Mouse (Mus musculus) liver, embryonic 15.5 days (tissue): Measurements from ENCODE around the gene Slit3. TPM values are rescaled to one million over a fixed set of nuclear protein-coding genes. Genes with fewer than 3 reads are reported as not detected.

Experiments
- ATAC-seq: fragments of 200-750 bp; cut with Nextera tagmentation; 2 replicates; pipeline ENCODE4 v1.8.0; 2017; ENCODE audit warnings: moderate number of reproducible peaks, mild to moderate bottlenecking, moderate library complexity; ENCODE audit not compliant: insufficient read depth
- H3K27ac ChIP-seq: fragments of 300-500 bp; sonication (generic); replicated peaks from 2 replicates; pipeline ENCODE4 v1.5.1; 2015; ENCODE audit warnings: mild to moderate bottlenecking, inconsistent platforms
- H3K27me3 ChIP-seq: fragments of 300-500 bp; sonication (generic); 2 replicates; pipeline ENCODE4 v1.6.1; 2015; ENCODE audit warnings: mild to moderate bottlenecking, inconsistent platforms
- H3K36me3 ChIP-seq: fragments of 300-500 bp; sonication (generic); replicated peaks from 2 replicates; pipeline ENCODE4 v1.6.1; 2015; ENCODE audit warnings: moderate library complexity, mild to moderate bottlenecking, inconsistent platforms
- H3K4me1 ChIP-seq: fragments of 300-500 bp; sonication (generic); replicated peaks from 2 replicates; pipeline ENCODE4 v1.6.1; 2015; ENCODE audit warnings: inconsistent platforms
- H3K4me2 ChIP-seq: fragments of 300-500 bp; sonication (generic); 2 replicates; pipeline ENCODE4 v1.6.1; 2015; ENCODE audit warnings: moderate library complexity, mild to moderate bottlenecking, inconsistent platforms
- H3K4me3 ChIP-seq: fragments of 300-500 bp; sonication (generic); replicated peaks from 2 replicates; pipeline ENCODE4 v1.5.1; 2015; ENCODE audit warnings: mild to moderate bottlenecking, inconsistent platforms
- H3K9ac ChIP-seq: fragments of 300-500 bp; sonication (generic); 2 replicates; pipeline ENCODE4 v1.6.1; 2015; ENCODE audit warnings: moderate library complexity, mild to moderate bottlenecking, inconsistent platforms
- H3K9me3 ChIP-seq: fragments of 300-500 bp; sonication (generic); replicated peaks from 2 replicates; pipeline ENCODE4 v1.6.1; 2016; ENCODE audit warnings: inconsistent platforms
- WGBS: fragments of 180-500 bp; shearing (Covaris S2); methylation state at CpG from one replicate; pipeline ENCODE4 v1.1.7; 2015; ENCODE audit warnings: mixed read lengths; ENCODE audit not compliant: insufficient replicate concordance; 5-methylcytosine and 5-hydroxymethylcytosine counted together
- polyA plus RNA-seq: library from polyadenylated mRNA; unstranded; fragments of >200 nt; fragmentation: Nextera tagmentation; extraction: Ambion mirVana; gene quantifications from 2 replicates; pipeline ENCODE4 v1.2.1, GENCODE M21; 2015

The Slit3 gene
- polyA plus RNA-seq, 1 experiment from 2014 or later = 0.20 TPM

DNA sequence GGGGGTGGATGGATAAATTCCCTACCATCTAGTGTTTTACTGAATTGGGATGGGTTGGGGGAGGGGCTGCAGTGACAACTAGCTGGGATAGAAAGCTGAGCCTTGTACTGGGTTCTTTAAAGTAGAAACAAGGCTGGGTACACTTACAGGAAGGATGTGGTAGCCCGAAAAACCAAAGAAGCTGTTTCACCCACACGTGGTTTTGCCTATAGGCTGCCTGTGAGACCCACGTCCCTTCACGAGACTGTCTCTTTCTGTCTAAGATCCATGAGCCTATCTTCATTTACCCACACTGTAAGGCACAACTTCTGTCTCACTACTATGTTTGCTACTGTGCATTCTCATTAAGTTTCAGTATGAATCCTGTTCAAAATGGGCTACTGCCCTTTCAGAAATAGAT, 384.3 kb downstream of the Slit3 start:
- Histone ChIP-seq H3K36me3 (no peaks in the 10 kb centered on the region), H3K9me3 (no peaks in the 10 kb centered on the region), H3K27ac (no peak overlapping the region), H3K4me3 (no peak overlapping the region), H3K27me3 (peaks cover 7% of the 10 kb centered on the region; the same call in 1 of the 2 replicates), H3K4me1 (no peaks in the 10 kb centered on the region), H3K9ac (no peak overlapping the region), H3K4me2 (no peak overlapping the region)
- 22% methylated on average over 4 of the region's 4 CpGs for WGBS
- ATAC-seq = no peak

DNA sequence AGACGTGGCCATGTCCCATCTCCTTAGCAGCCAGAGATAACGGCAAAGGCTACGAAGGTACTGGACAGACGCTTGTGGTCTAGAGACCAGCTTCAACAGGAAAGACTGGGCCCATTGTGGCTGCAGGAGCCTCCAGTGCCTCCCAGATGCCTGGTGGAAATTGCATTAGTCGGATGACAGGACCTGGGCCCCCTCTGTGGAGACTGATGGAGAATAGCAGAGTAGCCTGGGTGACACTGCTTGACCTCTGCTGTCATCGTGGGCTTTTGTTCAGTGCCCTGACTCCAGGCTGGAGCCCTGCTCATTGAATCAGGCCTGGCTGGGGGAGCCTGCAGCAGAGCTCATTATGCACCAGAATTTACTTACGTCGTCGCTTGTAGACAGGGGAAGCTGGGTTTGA, 384.8 kb downstream of the Slit3 start:
- Histone ChIP-seq H3K9ac (no peak overlapping the region), H3K4me3 (no peak overlapping the region), H3K4me1 (no peaks in the 10 kb centered on the region), H3K9me3 (no peaks in the 10 kb centered on the region), H3K27me3 (peaks cover 7% of the 10 kb centered on the region; the same call in 1 of the 2 replicates), H3K27ac (no peak overlapping the region), H3K4me2 (no peak overlapping the region), H3K36me3 (no peaks in the 10 kb centered on the region)
- 15% methylated on average over 9 of the region's 9 CpGs for WGBS
- ATAC-seq = no peak

DNA sequence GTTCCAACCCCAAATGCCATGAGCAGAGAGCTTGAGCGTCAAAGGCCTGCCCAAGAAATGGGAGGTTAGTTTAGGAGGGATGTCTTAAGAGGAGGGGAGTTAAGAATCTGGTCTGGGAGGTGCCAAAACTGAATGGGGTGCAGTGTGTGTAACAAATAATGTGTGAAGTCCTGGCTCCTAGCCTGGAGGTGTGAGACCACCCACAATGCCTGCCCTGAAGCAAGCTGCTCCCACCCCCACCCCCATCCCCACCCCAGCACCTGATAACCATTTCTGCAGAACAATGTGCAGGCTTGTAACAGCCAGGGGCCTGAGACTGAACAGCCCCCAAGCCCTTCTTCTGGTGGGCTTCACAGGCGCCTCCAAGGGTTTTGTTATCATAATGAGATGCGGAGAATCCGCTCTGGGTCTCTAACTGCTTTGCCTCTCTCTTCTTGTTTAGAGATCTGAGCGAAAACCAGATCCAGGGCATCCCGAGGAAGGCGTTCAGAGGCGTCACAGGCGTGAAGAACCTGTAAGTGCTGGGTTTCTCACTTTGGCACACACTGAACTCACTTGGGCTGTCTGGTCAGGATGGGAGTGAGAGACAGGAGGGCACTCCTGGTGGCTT, 386.9 kb downstream of the Slit3 start:
- Histone ChIP-seq H3K4me3 (no peak overlapping the region), H3K4me2 (no peak overlapping the region), H3K9ac (no peak overlapping the region), H3K9me3 (no peaks in the 10 kb centered on the region), H3K27me3 (peaks cover 7% of the 10 kb centered on the region; the same call in 1 of the 2 replicates), H3K36me3 (no peaks in the 10 kb centered on the region), H3K27ac (no peak overlapping the region), H3K4me1 (no peaks in the 10 kb centered on the region)
- WGBS = 51% methylated on average over 9 of the region's 9 CpGs
- no peak for ATAC-seq

DNA sequence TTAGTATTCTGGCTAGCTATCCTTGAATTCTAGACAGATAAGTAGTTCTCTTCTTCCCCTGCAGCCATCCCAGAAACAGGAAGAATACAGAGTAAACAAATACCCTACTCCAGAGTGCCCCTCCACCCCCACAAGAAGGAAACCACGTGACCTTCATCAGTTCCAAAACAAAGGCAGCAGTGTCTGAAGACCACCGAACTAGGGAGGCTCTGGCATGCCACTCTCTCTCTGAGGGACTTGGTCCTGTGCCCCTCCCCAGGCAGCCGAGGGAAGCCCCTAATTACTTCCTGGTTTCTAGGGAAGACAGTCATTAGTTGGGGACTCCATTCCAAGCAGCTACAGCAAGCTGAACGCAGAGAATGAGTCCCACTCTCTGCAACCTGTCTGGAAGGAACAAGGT, 391.7 kb downstream of the Slit3 start:
- Histone ChIP-seq H3K27ac (no peak overlapping the region), H3K9ac (no peak overlapping the region), H3K4me2 (no peak overlapping the region), H3K4me3 (no peak overlapping the region), H3K4me1 (no peaks in the 10 kb centered on the region; the same call in 1 of the 2 replicates), H3K27me3 (no peaks in the 10 kb centered on the region), H3K36me3 (no peaks in the 10 kb centered on the region), H3K9me3 (no peaks in the 10 kb centered on the region)
- WGBS = 12% methylated on average over 4 of the region's 4 CpGs
- ATAC-seq = no peak

DNA sequence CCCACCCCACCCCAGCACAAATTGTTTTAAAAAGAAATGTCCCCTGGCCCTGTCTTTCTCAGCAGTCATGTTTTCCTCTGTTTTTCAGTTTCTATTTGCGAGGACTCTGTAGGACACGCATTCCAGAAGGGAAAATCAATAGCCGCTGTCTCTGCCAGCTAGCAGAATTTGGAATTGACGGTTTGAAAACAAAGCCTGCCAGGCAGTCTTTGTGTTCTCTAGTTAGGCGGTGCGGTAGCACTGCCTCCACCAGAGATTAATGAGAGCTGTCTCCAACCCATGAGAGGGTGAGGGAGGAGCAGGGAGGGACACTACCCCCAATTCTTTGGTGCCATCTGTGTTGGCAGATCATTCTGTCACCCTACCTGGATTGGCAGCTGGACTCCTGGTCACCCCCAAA, 392.3 kb downstream of the Slit3 start:
- Histone ChIP-seq H3K4me3 (no peak overlapping the region), H3K9ac (no peak overlapping the region), H3K9me3 (no peaks in the 10 kb centered on the region), H3K4me2 (no peak overlapping the region), H3K27me3 (no peaks in the 10 kb centered on the region), H3K36me3 (no peaks in the 10 kb centered on the region), H3K27ac (no peak overlapping the region), H3K4me1 (no peaks in the 10 kb centered on the region; the same call in 1 of the 2 replicates)
- ATAC-seq = no peak
- 54% methylated on average over 6 of the region's 6 CpGs for WGBS

- H3K27me3 ChIP-seq = no peaks in the 10 kb centered on the region
- no peak overlapping the region for H3K27ac ChIP-seq
- H3K36me3 ChIP-seq = no peaks in the 10 kb centered on the region
- no peaks in the 10 kb centered on the region for H3K9me3 ChIP-seq
- no peak for ATAC-seq
- no peak overlapping the region for H3K4me2 ChIP-seq
- no peaks in the 10 kb centered on the region for H3K4me1 ChIP-seq
- WGBS = 20% methylated on average over 10 of the region's 10 CpGs
- H3K9ac ChIP-seq = no peak overlapping the region
- no peak overlapping the region for H3K4me3 ChIP-seq
Measured at GRCm38 (mm10) chr11:35522802-35523452, 401.9 kb downstream of the Slit3 start.

- Histone ChIP-seq H3K4me3 (no peak overlapping the region), H3K4me1 (no peaks in the 10 kb centered on the region), H3K9me3 (no peaks in the 10 kb centered on the region), H3K9ac (no peak overlapping the region), H3K36me3 (no peaks in the 10 kb centered on the region), H3K27me3 (no peaks in the 10 kb centered on the region), H3K4me2 (no peak overlapping the region), H3K27ac (no peak overlapping the region)
- no peak for ATAC-seq
- 58% methylated on average over 4 of the region's 4 CpGs for WGBS
Measured at GRCm38 (mm10) chr11:35523773-35524172, 402.7 kb downstream of the Slit3 start.

GRCm38 (mm10) chr11:35526219-35526762, 405.3 kb downstream of the Slit3 start:
- no peaks in the 10 kb centered on the region for H3K4me1 ChIP-seq
- no peak overlapping the region for H3K4me2 ChIP-seq

DNA sequence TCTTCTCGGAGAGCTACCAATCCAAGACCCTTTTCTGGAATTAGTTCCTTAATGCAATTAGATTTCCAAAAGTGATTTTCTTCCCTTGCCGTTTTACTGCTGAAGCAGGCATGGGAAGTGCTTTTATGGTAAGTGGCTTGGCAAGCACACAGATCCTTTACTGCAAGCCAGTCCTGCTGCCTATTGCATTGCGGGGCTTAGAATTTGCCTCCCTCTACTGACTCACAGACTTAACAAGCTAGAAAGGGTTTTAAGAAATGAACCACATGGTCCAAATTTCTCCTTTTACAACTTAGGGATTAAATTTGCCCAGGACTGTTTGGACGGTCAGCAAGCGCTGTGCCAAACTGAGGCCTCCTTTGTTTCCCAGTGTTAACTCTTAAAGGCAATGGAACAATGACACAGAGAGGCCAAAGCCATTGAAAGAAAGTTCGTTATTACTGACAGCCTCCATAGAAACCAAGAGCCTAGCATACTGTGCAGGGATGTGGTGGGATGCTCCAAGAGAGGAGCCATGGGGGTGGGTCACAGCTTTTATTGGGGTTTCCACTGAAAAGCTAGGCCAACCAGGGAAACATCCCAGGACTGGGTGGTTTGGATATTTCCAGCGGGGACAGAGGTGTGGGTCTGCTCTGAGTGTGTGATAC, 406.9 kb downstream of the Slit3 start:
- WGBS = 71% methylated on average over 7 of the region's 7 CpGs
- H3K27ac ChIP-seq = no peak overlapping the region
- H3K4me2 ChIP-seq = no peak overlapping the region
- H3K27me3 ChIP-seq = no peaks in the 10 kb centered on the region
- no peak for ATAC-seq
- no peaks in the 10 kb centered on the region for H3K4me1 ChIP-seq
- no peak overlapping the region for H3K4me3 ChIP-seq
- no peak overlapping the region for H3K9ac ChIP-seq
- H3K36me3 ChIP-seq = no peaks in the 10 kb centered on the region
- H3K9me3 ChIP-seq = no peaks in the 10 kb centered on the region

More at GRCm38 (mm10) chr11:35526219-35526762, 405.3 kb downstream of the Slit3 start:
- no peak overlapping the region for H3K27ac ChIP-seq
- no peak overlapping the region for H3K4me3 ChIP-seq
- H3K36me3 ChIP-seq = no peaks in the 10 kb centered on the region
- no peaks in the 10 kb centered on the region for H3K9me3 ChIP-seq
- 69% methylated on average over 9 of the region's 9 CpGs for WGBS
- H3K27me3 ChIP-seq = no peaks in the 10 kb centered on the region
- ATAC-seq = no peak
- no peak overlapping the region for H3K9ac ChIP-seq

GRCm38 (mm10) chr11:35535027-35535426, 414.0 kb downstream of the Slit3 start:
- Histone ChIP-seq H3K9me3 (no peaks in the 10 kb centered on the region), H3K4me2 (no peak overlapping the region), H3K27ac (no peak overlapping the region), H3K4me3 (no peak overlapping the region), H3K36me3 (no peaks in the 10 kb centered on the region), H3K9ac (no peak overlapping the region), H3K27me3 (no peaks in the 10 kb centered on the region), H3K4me1 (no peaks in the 10 kb centered on the region)
- no peak for ATAC-seq
- WGBS = 40% methylated on average over 6 of the region's 6 CpGs
